Mouse (Mus musculus): ENCODE data around the gene Tm7sf2. TPM values are rescaled to one million over a fixed set of nuclear protein-coding genes. Genes with fewer than 3 reads are reported as not detected.
A peak's percentile ranks its signal among the peaks of the same experiment; 100 is the strongest.

The Tm7sf2 gene
- 42.6 and 44.1 TPM in 2 replicates for polyA plus RNA-seq (2015; fragmentation: Nextera tagmentation; extraction: Ambion mirVana)

DNA sequence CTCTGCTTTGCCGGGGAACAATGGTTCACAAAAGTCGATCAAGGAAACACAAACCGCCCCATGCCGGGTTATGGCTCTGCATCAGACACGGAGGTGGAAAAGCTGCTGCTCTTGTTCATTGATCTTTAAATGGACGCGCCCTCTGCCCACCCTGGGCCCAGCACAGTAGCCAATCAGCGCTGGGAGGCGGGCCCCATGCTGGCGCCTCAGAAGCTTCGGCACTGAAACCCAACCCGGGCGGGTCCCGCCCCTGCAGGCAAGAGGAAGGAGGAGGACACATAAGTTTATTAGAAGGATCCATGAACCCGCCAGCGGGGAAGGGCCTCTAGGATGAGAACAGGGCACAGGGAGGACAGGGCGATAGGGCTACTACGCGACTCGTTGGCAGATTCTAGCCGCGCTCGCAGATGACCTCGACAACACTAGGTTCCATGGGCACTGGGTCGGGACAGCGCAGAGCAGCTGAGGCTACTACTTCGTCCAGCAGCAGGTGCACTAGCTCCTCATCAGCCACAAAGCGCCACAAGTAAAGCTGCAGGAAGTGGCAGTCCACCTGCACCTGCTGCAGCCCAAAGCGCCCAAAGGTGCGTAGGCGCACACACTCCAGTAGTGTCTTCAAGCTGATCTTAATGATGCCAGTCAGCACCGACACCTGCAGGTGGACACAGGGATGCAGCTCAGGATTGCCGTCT is at the start of gene Tm7sf2:
Gene Tm7sf2, minus strand, starts transcription at position 650 of the 692 bp plus-strand sequence.
- Histone ChIP-seq H3K27me3 (ENCODE audit: insufficient read depth, low read length) (no peaks in the 10 kb centered on the region), H3K4me2 (ENCODE audit: low read depth, low read length) (peak within 1 kb of the TSS; percentile 96), H3K9ac (replicated peaks) (peak within 1 kb of the TSS; percentile 68), H3K4me1 (ENCODE audit: insufficient read depth) (peaks cover 31% of the 10 kb centered on the region), H3K4me3 (ENCODE audit: low read depth, low read length) (peak within 1 kb of the TSS; percentile 63), H3K9me3 (ENCODE audit: low read length) (no peaks in the 10 kb centered on the region), H3K36me3 (replicated peaks; ENCODE audit: insufficient read depth, low read length) (peaks cover 18% of the 10 kb centered on the region), H3K27ac (ENCODE audit: low read depth) (peak within 1 kb of the TSS; percentile 86)
- no peak for TF ChIP-seq CTCF (IDR thresholded peaks at IDR 0.05; ENCODE audit: low read depth)
- TF ChIP-seq EP300 (IDR thresholded peaks at IDR 0.05; ENCODE audit: low read depth) = no peak
- DNase-seq (peak; percentile 92), ATAC-seq (peak; percentile 89)
- WGBS (ENCODE audit: insufficient replicate concordance) = 14% methylated on average over 33 of the region's 33 CpGs

DNA sequence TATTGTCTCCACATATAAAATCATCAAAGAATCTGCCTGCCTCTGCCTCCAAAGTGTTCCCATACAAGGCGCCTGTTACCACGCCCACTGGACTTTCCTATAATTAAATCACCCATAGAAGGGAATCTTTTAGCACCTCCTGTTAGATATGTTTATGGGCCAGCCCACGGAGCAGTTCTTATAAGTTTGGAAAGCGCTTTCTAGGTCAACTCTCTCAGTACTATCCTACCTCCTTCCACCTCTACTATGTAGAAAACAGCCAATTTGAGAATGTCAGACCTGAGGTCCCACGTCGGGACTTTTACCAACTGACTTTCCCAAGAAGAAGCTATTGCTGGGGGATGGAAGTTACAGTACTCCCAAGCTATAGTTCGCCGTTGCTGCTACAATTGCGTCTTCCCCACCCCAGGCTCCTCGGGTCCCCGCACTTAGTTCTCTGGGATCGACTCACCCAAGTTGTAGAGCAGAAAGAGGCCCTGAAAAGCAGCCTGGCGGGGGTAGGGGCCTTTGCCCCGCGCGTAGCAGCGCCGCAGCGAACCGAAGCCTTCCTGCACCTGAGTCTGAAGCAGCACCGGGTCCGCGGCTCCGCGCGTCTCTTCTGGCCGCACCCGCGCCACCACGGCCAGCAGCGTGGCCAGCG is 49.3 kb upstream of the Tm7sf2 start:
- Histone ChIP-seq H3K27ac (ENCODE audit: low read depth) (peak overlapping the region; percentile 94), H3K36me3 (replicated peaks; ENCODE audit: insufficient read depth, low read length) (peaks cover 22% of the 10 kb centered on the region), H3K9ac (replicated peaks) (peak overlapping the region; percentile 86), H3K27me3 (ENCODE audit: insufficient read depth, low read length) (no peaks in the 10 kb centered on the region), H3K9me3 (ENCODE audit: low read length) (no peaks in the 10 kb centered on the region), H3K4me3 (ENCODE audit: low read depth, low read length) (peak overlapping the region; percentile 86), H3K4me1 (ENCODE audit: insufficient read depth) (peaks cover 17% of the 10 kb centered on the region), H3K4me2 (ENCODE audit: low read depth, low read length) (peak overlapping the region; percentile 100)
- no peak for ATAC-seq
- TF ChIP-seq CTCF (IDR thresholded peaks at IDR 0.05; ENCODE audit: low read depth) = no peak
- TF ChIP-seq EP300 (IDR thresholded peaks at IDR 0.05; ENCODE audit: low read depth) = no peak
- no peak for DNase-seq
- 7% methylated on average over 32 of the region's 32 CpGs for WGBS (ENCODE audit: insufficient replicate concordance)

DNA sequence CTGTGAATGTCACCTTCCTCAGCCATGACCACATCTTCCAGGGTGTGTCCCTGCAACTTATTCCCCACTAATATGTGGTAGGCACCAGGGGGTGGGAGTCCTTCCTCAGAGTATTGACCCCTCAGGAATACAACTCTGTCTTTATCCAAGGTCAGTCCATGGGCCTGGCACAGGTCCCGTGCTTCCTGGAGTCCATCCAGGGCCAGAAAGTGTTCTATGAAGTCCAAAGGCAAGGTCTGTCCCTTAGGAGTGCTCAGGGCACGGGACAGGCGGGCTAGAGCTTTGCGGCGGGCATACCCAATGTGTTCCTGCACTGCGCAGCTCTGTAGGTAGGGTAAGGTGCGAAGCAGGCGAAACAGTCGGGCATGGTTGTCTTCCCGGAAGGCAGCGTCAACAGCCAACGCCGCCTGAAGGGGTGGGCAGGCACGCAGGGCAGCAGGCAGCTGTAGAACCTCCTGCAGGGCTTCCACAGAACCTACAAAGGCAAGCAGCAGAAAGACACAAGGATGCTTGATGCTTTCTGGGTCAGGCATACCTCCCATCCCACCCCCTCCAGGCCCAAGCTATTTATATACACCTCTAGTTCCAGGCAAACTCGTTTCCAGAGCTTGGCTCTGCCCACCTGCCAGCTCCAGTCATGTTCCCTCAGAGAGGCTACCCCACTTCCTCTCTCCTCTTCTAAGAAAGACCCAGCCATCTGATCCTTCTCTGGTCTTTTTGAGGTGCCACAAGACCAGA is 48.1 kb upstream of the Tm7sf2 start:
- no peaks in the 10 kb centered on the region for H3K27me3 ChIP-seq (ENCODE audit: insufficient read depth, low read length)
- H3K9ac ChIP-seq (replicated peaks) = peak overlapping the region; percentile 86
- H3K4me1 ChIP-seq (ENCODE audit: insufficient read depth) = peaks cover 17% of the 10 kb centered on the region
- H3K4me2 ChIP-seq (ENCODE audit: low read depth, low read length) = peak overlapping the region; percentile 100
- TF ChIP-seq EP300 (IDR thresholded peaks at IDR 0.05; ENCODE audit: low read depth) = no peak
- 87% methylated on average over 14 of the region's 15 CpGs for WGBS (ENCODE audit: insufficient replicate concordance)
- DNase-seq = no peak
- no peak overlapping the region for H3K4me3 ChIP-seq (ENCODE audit: low read depth, low read length)
- H3K27ac ChIP-seq (ENCODE audit: low read depth) = no peak overlapping the region
- ATAC-seq = no peak
- peaks cover 22% of the 10 kb centered on the region for H3K36me3 ChIP-seq (replicated peaks; ENCODE audit: insufficient read depth, low read length)
- no peaks in the 10 kb centered on the region for H3K9me3 ChIP-seq (ENCODE audit: low read length)

DNA sequence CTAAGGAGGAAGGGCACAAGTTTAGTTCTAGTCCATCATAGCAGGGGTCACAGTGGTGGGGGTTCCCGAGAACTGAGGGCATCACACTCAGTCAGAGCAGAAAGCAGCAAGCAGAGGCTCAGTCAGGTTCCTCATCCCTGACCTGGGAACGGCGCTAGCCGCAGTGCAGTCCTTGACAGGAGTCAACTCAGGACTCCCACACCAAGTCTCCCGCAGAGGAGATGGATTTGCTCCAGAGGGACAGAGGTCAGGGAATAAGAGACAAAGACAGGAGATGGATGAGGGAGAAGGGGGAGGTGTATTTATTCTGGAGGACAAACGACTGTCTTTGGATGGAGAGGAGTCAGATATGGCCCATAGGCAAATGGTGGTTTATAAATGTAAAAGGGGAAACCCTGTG is 44.9 kb upstream of the Tm7sf2 start:
- no peak overlapping the region for H3K4me2 ChIP-seq (ENCODE audit: low read depth, low read length)

DNA sequence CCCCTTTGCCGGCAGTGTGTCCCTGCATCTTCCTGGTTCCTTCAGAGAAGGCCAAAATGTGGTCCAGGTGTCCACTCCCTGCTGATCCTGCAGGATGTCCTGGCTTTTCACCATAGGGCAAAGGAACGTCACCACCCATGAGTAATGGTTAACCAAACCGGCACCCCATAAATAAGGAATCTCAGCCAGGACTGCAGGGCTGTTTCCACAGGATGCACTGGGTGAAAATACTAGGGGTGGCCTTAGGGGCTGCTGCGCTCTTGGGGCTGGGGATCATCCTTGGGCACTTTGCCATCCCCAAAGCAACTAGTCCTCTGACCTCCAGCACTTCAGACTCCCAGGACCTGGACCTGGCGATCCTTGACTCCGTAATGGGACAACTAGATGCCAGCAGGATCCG is 37.4 kb upstream of the Tm7sf2 start, which contains the start of gene Naaladl1:
Gene Naaladl1, plus strand, starts transcription at position 197 of the 400 bp plus-strand sequence.
- no peaks in the 10 kb centered on the region for H3K9me3 ChIP-seq (ENCODE audit: low read length)
- H3K27ac ChIP-seq (ENCODE audit: low read depth) = no peak within 1 kb of the TSS
- WGBS (ENCODE audit: insufficient replicate concordance) = 70% methylated on average over 7 of the region's 7 CpGs
- H3K4me3 ChIP-seq (ENCODE audit: low read depth, low read length) = no peak within 1 kb of the TSS
- H3K4me1 ChIP-seq (ENCODE audit: insufficient read depth) = peaks cover 29% of the 10 kb centered on the region
- no peak for ATAC-seq
- no peak for DNase-seq
- H3K9ac ChIP-seq (replicated peaks) = no peak within 1 kb of the TSS; the same call in 1 of the 2 replicates
- no peaks in the 10 kb centered on the region for H3K36me3 ChIP-seq (replicated peaks; ENCODE audit: insufficient read depth, low read length)
- H3K27me3 ChIP-seq (ENCODE audit: insufficient read depth, low read length) = no peaks in the 10 kb centered on the region
- no peak within 1 kb of the TSS for H3K4me2 ChIP-seq (ENCODE audit: low read depth, low read length)
- TF ChIP-seq CTCF (IDR thresholded peaks at IDR 0.05; ENCODE audit: low read depth) (no peak), EP300 (IDR thresholded peaks at IDR 0.05; ENCODE audit: low read depth) (no peak)

More for the DNA sequence above, 44.9 kb upstream of the Tm7sf2 start:
- H3K27ac ChIP-seq (ENCODE audit: low read depth) = no peak overlapping the region
- H3K9me3 ChIP-seq (ENCODE audit: low read length) = no peaks in the 10 kb centered on the region
- H3K27me3 ChIP-seq (ENCODE audit: insufficient read depth, low read length) = no peaks in the 10 kb centered on the region
- TF ChIP-seq CTCF (IDR thresholded peaks at IDR 0.05; ENCODE audit: low read depth) = no peak
- no peak for TF ChIP-seq EP300 (IDR thresholded peaks at IDR 0.05; ENCODE audit: low read depth)
- WGBS (ENCODE audit: insufficient replicate concordance) = 67% methylated on average over 6 of the region's 6 CpGs
- no peak overlapping the region for H3K4me3 ChIP-seq (ENCODE audit: low read depth, low read length)
- DNase-seq = no peak
- H3K4me1 ChIP-seq (ENCODE audit: insufficient read depth) = peaks cover 12% of the 10 kb centered on the region
- no peak for ATAC-seq
- peaks cover 15% of the 10 kb centered on the region for H3K36me3 ChIP-seq (replicated peaks; ENCODE audit: insufficient read depth, low read length)
- no peak overlapping the region for H3K9ac ChIP-seq (replicated peaks)

DNA sequence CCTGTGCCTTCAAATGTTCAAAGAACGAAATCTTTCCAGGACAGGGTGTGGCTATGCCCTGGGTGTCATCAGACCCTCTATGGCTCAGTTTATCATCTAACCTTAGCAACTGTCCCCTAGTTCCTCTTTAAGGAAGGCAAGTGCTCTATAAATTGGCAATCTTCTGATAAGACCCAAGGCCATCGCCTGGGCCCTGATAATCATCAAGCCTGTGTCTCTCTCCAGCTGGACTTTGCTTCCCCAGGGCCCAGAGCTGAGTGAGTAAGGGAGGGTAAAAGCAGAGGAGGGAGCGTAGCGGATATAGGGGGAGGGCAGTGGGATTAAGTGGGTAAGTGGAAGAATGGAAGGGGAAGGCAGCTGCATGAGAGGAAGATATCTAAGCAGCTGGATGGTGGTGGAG is 36.3 kb upstream of the Tm7sf2 start:
- no peak for DNase-seq
- Histone ChIP-seq H3K27ac (ENCODE audit: low read depth) (0 out of 2 replicates have a peak overlapping the region, but pooled peaks have one; percentile 9), H3K4me2 (ENCODE audit: low read depth, low read length) (no peak overlapping the region), H3K4me3 (ENCODE audit: low read depth, low read length) (no peak overlapping the region), H3K27me3 (ENCODE audit: insufficient read depth, low read length) (no peaks in the 10 kb centered on the region), H3K9me3 (ENCODE audit: low read length) (no peaks in the 10 kb centered on the region), H3K9ac (replicated peaks) (no peak overlapping the region; the same call in 1 of the 2 replicates), H3K4me1 (ENCODE audit: insufficient read depth) (peaks cover 29% of the 10 kb centered on the region), H3K36me3 (replicated peaks; ENCODE audit: insufficient read depth, low read length) (no peaks in the 10 kb centered on the region)
- 49% methylated on average over 4 of the region's 4 CpGs for WGBS (ENCODE audit: insufficient replicate concordance)
- TF ChIP-seq EP300 (IDR thresholded peaks at IDR 0.05; ENCODE audit: low read depth) (no peak), CTCF (IDR thresholded peaks at IDR 0.05; ENCODE audit: low read depth) (no peak)
- ATAC-seq = no peak
